Mouse (Mus musculus) intestine, embryonic 14.5 days (tissue): ENCODE results near the gene Fkbp8. TPM values are rescaled to one million over a fixed set of nuclear protein-coding genes. Genes with fewer than 3 reads are reported as not detected.

Experiments
- ATAC-seq: fragments of 200-750 bp; cut with Nextera tagmentation; replicated peaks from 2 replicates; pipeline ENCODE4 v1.8.0; 2017; ENCODE audit warnings: low read depth, moderate number of reproducible peaks, moderate TSS enrichment, moderate library complexity; ENCODE audit not compliant: low FRiP score, low TSS enrichment
- DNase-seq: peaks from one replicate; pipeline ENCODE4 v3.0.0-alpha.2; 2018; ENCODE audit warnings: low spot score
- H3K27ac ChIP-seq: fragments of 300-500 bp; sonication (generic); 2 replicates; pipeline ENCODE4 v1.5.1; 2014; ENCODE audit warnings: low read depth, mild to moderate bottlenecking, control low read depth
- H3K27me3 ChIP-seq: fragments of 300-500 bp; sonication (generic); replicated peaks from 2 replicates; pipeline ENCODE4 v1.6.1; 2014; ENCODE audit warnings: low read length, control low read depth; ENCODE audit not compliant: control insufficient read depth, insufficient read depth
- H3K36me3 ChIP-seq: fragments of 300-500 bp; sonication (generic); 2 replicates; pipeline ENCODE4 v1.6.1; 2014; ENCODE audit warnings: low read length, control low read depth; ENCODE audit not compliant: control insufficient read depth, insufficient read depth
- H3K4me1 ChIP-seq: fragments of 300-500 bp; sonication (generic); replicated peaks from 2 replicates; pipeline ENCODE4 v1.6.1; 2014; ENCODE audit warnings: low read length, control low read depth, mixed read lengths; ENCODE audit not compliant: control insufficient read depth, insufficient read depth
- H3K4me2 ChIP-seq: fragments of 300-500 bp; sonication (generic); 2 replicates; pipeline ENCODE4 v1.6.1; 2014; ENCODE audit warnings: low read length
- H3K4me3 ChIP-seq: fragments of 300-500 bp; sonication (generic); 2 replicates; pipeline ENCODE4 v1.5.1; 2014; ENCODE audit warnings: low read depth, low read length, control low read depth, mixed read lengths
- H3K9ac ChIP-seq: fragments of 300-500 bp; sonication (generic); 2 replicates; pipeline ENCODE4 v1.6.1; 2014; ENCODE audit warnings: mild to moderate bottlenecking, low read length
- H3K9me3 ChIP-seq: fragments of 300-500 bp; sonication (generic); 2 replicates; pipeline ENCODE4 v1.6.1; 2016; ENCODE audit warnings: low read length, control low read depth; ENCODE audit not compliant: control insufficient read depth
- WGBS: fragments of 180-500 bp; shearing (Covaris S2); extraction: QIAGEN DNeasy Blood & Tissue Kit; methylation state at CpG from one replicate; pipeline ENCODE4 v1.1.7; 2014; 5-methylcytosine and 5-hydroxymethylcytosine counted together
- polyA plus RNA-seq: library from polyadenylated mRNA; unstranded; fragments of >200 nt; fragmentation: Nextera tagmentation; extraction: Ambion mirVana; gene quantifications from 2 replicates; pipeline ENCODE4 v1.2.1, GENCODE M21; 2014

The Fkbp8 gene
- polyA plus RNA-seq, 1 experiment from 2014 or later, result 278 TPM

DNA sequence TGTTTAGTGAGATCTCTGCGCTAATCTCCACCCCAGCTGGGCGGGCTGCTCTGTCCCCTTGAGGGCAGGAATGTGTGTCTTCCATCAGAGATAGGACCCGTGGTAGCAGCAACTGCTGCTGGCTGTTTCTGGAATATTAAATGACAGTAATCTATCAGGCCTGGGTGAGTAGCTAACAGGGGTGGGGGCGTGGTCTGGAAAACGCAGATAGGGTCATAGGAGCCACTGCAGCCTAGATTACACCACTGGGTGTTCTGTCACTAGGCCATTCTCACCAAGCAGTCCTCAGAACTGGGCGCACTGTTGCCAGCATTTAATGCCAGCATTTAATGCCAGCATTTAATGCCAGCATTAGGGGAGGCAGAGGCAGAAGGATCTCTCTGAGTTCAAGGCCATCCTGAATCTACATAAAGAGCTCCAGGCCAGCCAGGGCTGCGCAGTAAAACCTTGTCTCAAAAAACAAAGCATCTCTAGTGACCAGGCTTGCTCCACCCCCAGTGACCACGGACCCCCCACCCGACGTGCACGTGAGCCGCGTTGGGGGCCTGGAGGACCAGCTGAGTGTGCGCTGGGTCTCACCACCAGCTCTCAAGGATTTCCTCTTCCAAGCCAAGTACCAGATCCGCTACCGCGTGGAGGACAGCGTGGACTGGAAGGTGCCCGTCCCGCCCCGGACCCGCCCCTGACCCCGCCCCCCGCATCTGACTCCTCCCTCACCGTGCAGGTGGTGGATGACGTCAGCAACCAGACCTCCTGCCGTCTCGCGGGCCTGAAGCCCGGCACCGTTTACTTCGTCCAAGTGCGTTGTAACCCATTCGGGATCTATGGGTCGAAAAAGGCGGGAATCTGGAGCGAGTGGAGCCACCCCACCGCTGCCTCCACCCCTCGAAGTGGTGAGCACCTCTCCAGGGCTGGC lies 26.9 kb upstream of the Fkbp8 start:
- Histone ChIP-seq H3K36me3 (0 out of 2 replicates have a peak, but pooled peaks cover 4% of the 10 kb centered on the region), H3K4me1 (peaks cover 14% of the 10 kb centered on the region), H3K4me2 (peak overlapping the region; percentile 22), H3K27ac (no peak overlapping the region), H3K27me3 (peaks cover 82% of the 10 kb centered on the region), H3K9me3 (no peaks in the 10 kb centered on the region), H3K9ac (no peak overlapping the region), H3K4me3 (peak overlapping the region; percentile 6; the same call in 1 of the 2 replicates)
- 8% methylated on average over 39 of the region's 39 CpGs for WGBS
- DNase-seq (no peak), ATAC-seq (peak; percentile 2; the same call in 1 of the 2 replicates)

DNA sequence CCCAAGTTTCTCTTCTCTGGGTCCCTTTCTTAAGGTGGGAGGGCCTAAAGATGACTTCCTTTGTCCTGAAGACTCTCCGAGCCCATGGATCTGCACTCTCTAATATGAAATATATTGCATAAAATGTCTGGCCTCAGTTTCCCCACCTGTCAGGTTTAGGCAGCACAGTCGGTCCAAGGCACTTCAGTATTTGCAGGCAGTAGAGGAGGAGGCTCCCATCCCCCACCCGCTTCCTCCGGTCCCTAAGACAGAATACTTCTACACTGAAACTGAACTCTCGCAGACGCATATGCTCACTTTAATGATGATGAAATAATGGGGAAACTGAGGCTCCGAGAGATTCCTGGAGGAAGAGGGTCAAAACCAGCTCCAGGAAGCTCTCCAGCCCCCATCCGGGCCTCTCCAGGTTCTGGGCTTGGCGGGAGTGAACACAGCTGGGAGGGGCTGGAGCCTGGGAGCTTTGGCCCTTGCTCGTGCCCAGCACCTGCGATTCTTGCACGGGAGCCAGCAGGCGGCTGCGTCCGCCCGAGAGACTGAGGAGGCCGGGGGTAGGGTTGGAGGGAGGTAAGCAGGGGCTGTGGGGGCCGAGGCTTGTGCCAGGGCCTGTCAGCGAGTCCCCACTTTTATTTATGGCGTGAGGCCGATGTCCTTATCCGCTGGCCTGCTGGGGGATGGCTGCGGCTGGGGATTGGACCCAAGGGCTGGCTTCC lies 25.5 kb upstream of the Fkbp8 start:
- no peak for DNase-seq
- no peak overlapping the region for H3K9ac ChIP-seq
- H3K36me3 ChIP-seq, result peaks cover 6% of the 10 kb centered on the region; the same call in 1 of the 2 replicates
- no peaks in the 10 kb centered on the region for H3K9me3 ChIP-seq
- H3K4me3 ChIP-seq, result no peak overlapping the region
- ATAC-seq, result no peak
- peak overlapping the region; percentile 27 for H3K4me2 ChIP-seq
- H3K27ac ChIP-seq, result no peak overlapping the region
- peaks cover 19% of the 10 kb centered on the region for H3K4me1 ChIP-seq
- WGBS, result 16% methylated on average over 23 of the region's 23 CpGs
- H3K27me3 ChIP-seq, result peaks cover 68% of the 10 kb centered on the region

DNA sequence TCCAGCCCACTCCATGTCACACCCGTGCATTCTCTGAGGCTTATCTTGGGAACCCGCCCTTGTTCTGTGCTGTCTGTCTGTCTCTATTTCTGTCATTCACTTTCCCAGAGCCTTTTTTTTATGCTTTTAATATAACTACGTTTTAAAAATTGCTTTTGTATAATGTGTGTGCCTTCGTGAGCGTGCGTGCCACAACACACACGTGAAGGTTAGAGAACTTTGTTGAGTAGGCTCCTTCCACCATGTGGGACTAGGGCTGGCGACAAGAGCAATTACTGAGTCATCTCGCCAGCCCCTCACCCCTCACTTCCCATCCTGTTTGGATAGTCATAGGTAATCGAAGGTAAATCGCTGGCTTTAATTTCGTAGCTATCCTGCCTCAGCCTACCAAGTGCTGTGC lies 25.0 kb upstream of the Fkbp8 start:
- H3K4me1 ChIP-seq, result peaks cover 19% of the 10 kb centered on the region
- no peak overlapping the region for H3K4me3 ChIP-seq
- ATAC-seq, result no peak
- H3K9me3 ChIP-seq, result no peaks in the 10 kb centered on the region
- peaks cover 11% of the 10 kb centered on the region for H3K36me3 ChIP-seq
- WGBS, result 30% methylated on average over 12 of the region's 12 CpGs
- peaks cover 63% of the 10 kb centered on the region for H3K27me3 ChIP-seq
- no peak for DNase-seq
- peak overlapping the region; percentile 27; the same call in 1 of the 2 replicates for H3K4me2 ChIP-seq
- H3K9ac ChIP-seq, result no peak overlapping the region
- H3K27ac ChIP-seq, result no peak overlapping the region

DNA sequence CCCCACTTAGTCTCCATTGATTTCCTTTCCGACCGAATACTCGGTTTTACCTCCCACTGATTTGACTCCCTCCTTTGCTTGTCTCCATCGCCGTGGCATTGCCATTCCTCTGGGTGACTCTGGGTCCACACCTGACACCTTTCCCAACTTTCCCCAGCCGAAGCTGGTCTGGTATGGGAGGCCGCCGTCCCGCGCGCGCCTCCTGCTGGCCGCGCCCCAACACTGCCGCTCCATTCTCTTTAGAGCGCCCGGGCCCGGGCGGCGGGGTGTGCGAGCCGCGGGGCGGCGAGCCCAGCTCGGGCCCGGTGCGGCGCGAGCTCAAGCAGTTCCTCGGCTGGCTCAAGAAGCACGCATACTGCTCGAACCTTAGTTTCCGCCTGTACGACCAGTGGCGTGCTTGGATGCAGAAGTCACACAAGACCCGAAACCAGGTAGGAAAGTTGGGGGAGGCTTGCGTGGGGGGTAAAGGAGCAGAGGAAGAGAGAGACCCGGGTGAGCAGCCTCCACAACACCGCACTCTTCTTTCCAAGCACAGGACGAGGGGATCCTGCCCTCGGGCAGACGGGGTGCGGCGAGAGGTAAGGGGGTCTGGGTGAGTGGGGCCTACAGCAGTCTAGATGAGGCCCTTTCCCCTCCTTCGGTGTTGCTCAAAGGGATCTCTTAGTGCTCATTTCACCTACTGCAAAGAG lies 24.3 kb upstream of the Fkbp8 start:
- DNase-seq (peak; percentile 89), ATAC-seq (no peak; the same call in 1 of the 2 replicates)
- no peak overlapping the region for H3K27ac ChIP-seq
- H3K36me3 ChIP-seq, result peaks cover 18% of the 10 kb centered on the region
- H3K4me1 ChIP-seq, result peaks cover 19% of the 10 kb centered on the region
- H3K9me3 ChIP-seq, result no peaks in the 10 kb centered on the region
- H3K9ac ChIP-seq, result no peak overlapping the region
- H3K4me2 ChIP-seq, result no peak overlapping the region; the same call in 1 of the 2 replicates
- H3K27me3 ChIP-seq, result peaks cover 56% of the 10 kb centered on the region
- H3K4me3 ChIP-seq, result no peak overlapping the region
- WGBS, result 14% methylated on average over 46 of the region's 46 CpGs

DNA sequence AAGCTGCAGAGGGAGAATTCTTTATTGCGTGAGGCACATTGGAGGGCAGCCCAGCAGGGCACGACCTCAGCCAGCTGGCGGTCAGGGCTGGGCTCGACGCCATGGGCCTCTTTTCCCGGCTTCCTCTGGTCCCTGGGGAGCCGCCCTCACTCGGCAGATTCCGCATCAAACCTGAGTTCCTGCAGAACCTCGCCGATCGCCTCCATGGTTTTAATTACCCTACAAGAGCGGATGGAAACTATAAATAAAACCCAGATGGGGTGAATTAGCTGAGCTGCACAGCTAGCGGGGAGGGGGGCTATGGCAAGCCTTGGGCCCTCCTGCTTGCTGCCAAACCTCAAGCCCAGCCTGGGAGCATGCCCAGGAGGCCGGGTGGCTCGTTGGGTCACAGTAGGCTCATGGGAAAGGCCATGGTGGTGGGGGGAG lies 23.2 kb upstream of the Fkbp8 start:
- ATAC-seq, result no peak
- H3K9ac ChIP-seq, result no peak overlapping the region
- peaks cover 45% of the 10 kb centered on the region for H3K27me3 ChIP-seq
- no peak overlapping the region for H3K4me3 ChIP-seq
- WGBS, result 58% methylated on average over 16 of the region's 16 CpGs
- no peak for DNase-seq
- no peak overlapping the region for H3K4me2 ChIP-seq
- H3K36me3 ChIP-seq, result peaks cover 26% of the 10 kb centered on the region
- no peaks in the 10 kb centered on the region for H3K9me3 ChIP-seq
- H3K27ac ChIP-seq, result no peak overlapping the region
- peaks cover 27% of the 10 kb centered on the region for H3K4me1 ChIP-seq

DNA sequence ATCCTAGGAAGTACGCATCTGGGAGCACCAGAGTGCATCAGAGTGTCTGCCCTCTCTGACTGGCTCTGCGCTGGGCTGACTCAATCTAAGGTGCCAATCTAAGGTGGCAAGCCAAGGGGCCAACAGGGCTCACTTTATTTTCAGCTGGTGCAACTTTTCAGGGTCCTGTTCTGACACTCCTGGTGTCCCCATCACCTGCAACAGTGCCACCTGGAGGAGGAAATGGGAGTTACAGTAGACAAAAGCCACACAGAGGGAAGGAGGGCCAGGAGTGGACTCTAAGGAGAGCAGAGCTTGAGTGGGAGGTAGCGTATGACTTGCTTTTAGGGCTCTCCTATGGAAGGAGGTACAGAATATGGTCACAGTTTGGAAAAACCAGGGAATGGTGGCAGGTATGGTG lies 22.7 kb upstream of the Fkbp8 start:
- peak; percentile 92 for DNase-seq
- no peak overlapping the region for H3K4me3 ChIP-seq
- peaks cover 40% of the 10 kb centered on the region for H3K27me3 ChIP-seq
- H3K4me2 ChIP-seq, result no peak overlapping the region
- WGBS, result 85% methylated on average over 3 of the region's 3 CpGs
- peaks cover 26% of the 10 kb centered on the region for H3K36me3 ChIP-seq
- H3K9ac ChIP-seq, result no peak overlapping the region
- no peak for ATAC-seq
- H3K9me3 ChIP-seq, result no peaks in the 10 kb centered on the region
- peaks cover 27% of the 10 kb centered on the region for H3K4me1 ChIP-seq
- no peak overlapping the region for H3K27ac ChIP-seq

DNA sequence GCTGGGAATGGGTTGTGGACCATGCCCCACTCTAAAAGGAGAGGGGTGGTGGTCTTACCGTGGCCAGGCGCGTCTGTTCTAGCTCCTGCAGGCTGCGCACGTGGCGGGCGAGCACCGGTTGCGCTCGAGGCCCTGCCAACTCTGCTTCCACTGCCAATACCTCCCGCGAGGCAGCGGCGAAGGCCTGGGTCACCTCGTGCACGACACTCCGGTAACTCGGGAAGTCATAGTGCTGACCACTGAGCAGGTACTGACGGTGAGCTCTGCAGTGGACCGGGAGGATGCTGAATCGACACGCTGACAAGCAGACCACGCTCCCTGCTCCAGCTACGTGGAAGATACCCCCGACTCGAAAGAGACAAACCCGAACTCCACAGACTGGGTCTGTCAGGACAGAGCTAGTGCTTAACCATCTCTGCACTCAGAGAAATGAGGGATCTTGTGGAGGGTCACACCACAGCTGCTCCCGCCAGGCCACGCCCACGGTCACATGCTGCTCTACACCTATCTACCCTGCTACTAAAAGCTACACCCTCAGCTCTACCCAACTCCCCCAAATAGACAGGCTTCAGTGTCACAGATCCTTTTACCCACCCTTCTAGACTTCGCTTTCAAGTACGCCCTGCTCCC lies 21.7 kb upstream of the Fkbp8 start:
- peaks cover 26% of the 10 kb centered on the region for H3K36me3 ChIP-seq
- DNase-seq (no peak), ATAC-seq (no peak; the same call in 1 of the 2 replicates)
- WGBS, result 34% methylated on average over 32 of the region's 32 CpGs
- H3K27ac ChIP-seq, result peak overlapping the region; percentile 76; the same call in 1 of the 2 replicates
- peak overlapping the region; percentile 59 for H3K4me2 ChIP-seq
- H3K4me3 ChIP-seq, result peak overlapping the region; percentile 78
- H3K4me1 ChIP-seq, result peaks cover 27% of the 10 kb centered on the region
- peaks cover 30% of the 10 kb centered on the region for H3K27me3 ChIP-seq
- H3K9me3 ChIP-seq, result no peaks in the 10 kb centered on the region
- peak overlapping the region; percentile 67 for H3K9ac ChIP-seq
